Mouse (Mus musculus): ENCODE measurements around the gene Wfdc12. TPM values are rescaled to one million over a fixed set of nuclear protein-coding genes. Genes with fewer than 3 reads are reported as not detected.

Gene Wfdc12
- not detected in 2 replicates for polyA plus RNA-seq (2014; fragmentation: Nextera tagmentation; extraction: Ambion mirVana)

GRCm38 (mm10) chr2:164190576-164190975, at the start of gene Wfdc12:
Wfdc12 (minus strand) TSS chr2:164190608.
- Histone ChIP-seq H3K9ac (no peak within 1 kb of the TSS), H3K9me3 (ENCODE audit: control insufficient read depth, low read length) (no peaks in the 10 kb centered on the region), H3K36me3 (replicated peaks; ENCODE audit: control insufficient read depth, insufficient read depth) (no peaks in the 10 kb centered on the region), H3K27me3 (ENCODE audit: control insufficient read depth, insufficient read depth, low read length) (no peaks in the 10 kb centered on the region), H3K4me1 (replicated peaks; ENCODE audit: control insufficient read depth, insufficient read depth, low read length) (no peaks in the 10 kb centered on the region), H3K4me3 (replicated peaks; ENCODE audit: low read length) (no peak within 1 kb of the TSS), H3K27ac (no peak within 1 kb of the TSS), H3K4me2 (replicated peaks) (no peak within 1 kb of the TSS)
- ATAC-seq (ENCODE audit: low FRiP score) (no peak), DNase-seq (ENCODE audit: low spot score) (no peak)
- 94% methylated on average over 6 of the region's 6 CpGs for WGBS

GRCm38 (mm10) chr2:164238366-164238765, 48.0 kb upstream of the Wfdc12 start, which contains the start of gene Svs2:
Svs2 (minus strand) TSS chr2:164238466.
- Histone ChIP-seq H3K4me3 (replicated peaks; ENCODE audit: low read length) (no peak within 1 kb of the TSS), H3K4me1 (replicated peaks; ENCODE audit: control insufficient read depth, insufficient read depth, low read length) (no peaks in the 10 kb centered on the region), H3K9ac (no peak within 1 kb of the TSS), H3K27ac (no peak within 1 kb of the TSS), H3K9me3 (ENCODE audit: control insufficient read depth, low read length) (no peaks in the 10 kb centered on the region), H3K36me3 (replicated peaks; ENCODE audit: control insufficient read depth, insufficient read depth) (no peaks in the 10 kb centered on the region), H3K4me2 (replicated peaks) (no peak within 1 kb of the TSS), H3K27me3 (ENCODE audit: control insufficient read depth, insufficient read depth, low read length) (no peaks in the 10 kb centered on the region)
- WGBS = 87% methylated on average over 3 of the region's 3 CpGs
- DNase-seq (ENCODE audit: low spot score) (no peak), ATAC-seq (ENCODE audit: low FRiP score) (no peak)

GRCm38 (mm10) chr2:164232671-164233070, 42.3 kb upstream of the Wfdc12 start:
- no peaks in the 10 kb centered on the region for H3K4me1 ChIP-seq (replicated peaks; ENCODE audit: control insufficient read depth, insufficient read depth, low read length)
- DNase-seq (ENCODE audit: low spot score) = no peak
- H3K36me3 ChIP-seq (replicated peaks; ENCODE audit: control insufficient read depth, insufficient read depth) = no peaks in the 10 kb centered on the region
- no peak for ATAC-seq (ENCODE audit: low FRiP score)
- no peak overlapping the region for H3K9ac ChIP-seq
- no peaks in the 10 kb centered on the region for H3K9me3 ChIP-seq (ENCODE audit: control insufficient read depth, low read length)
- H3K4me2 ChIP-seq (replicated peaks) = no peak overlapping the region
- H3K27ac ChIP-seq = no peak overlapping the region
- WGBS = 89% methylated on average over 8 of the region's 8 CpGs
- H3K27me3 ChIP-seq (ENCODE audit: control insufficient read depth, insufficient read depth, low read length) = no peaks in the 10 kb centered on the region
- H3K4me3 ChIP-seq (replicated peaks; ENCODE audit: low read length) = no peak overlapping the region

GRCm38 (mm10) chr2:164228361-164229070, 38.1 kb upstream of the Wfdc12 start:
- Histone ChIP-seq H3K27me3 (ENCODE audit: control insufficient read depth, insufficient read depth, low read length) (no peaks in the 10 kb centered on the region), H3K27ac (no peak overlapping the region), H3K4me2 (replicated peaks) (no peak overlapping the region), H3K36me3 (replicated peaks; ENCODE audit: control insufficient read depth, insufficient read depth) (no peaks in the 10 kb centered on the region), H3K4me1 (replicated peaks; ENCODE audit: control insufficient read depth, insufficient read depth, low read length) (no peaks in the 10 kb centered on the region), H3K9me3 (ENCODE audit: control insufficient read depth, low read length) (no peaks in the 10 kb centered on the region), H3K4me3 (replicated peaks; ENCODE audit: low read length) (no peak overlapping the region), H3K9ac (no peak overlapping the region)
- DNase-seq (ENCODE audit: low spot score) (no peak), ATAC-seq (ENCODE audit: low FRiP score) (no peak)
- WGBS = 94% methylated on average over 8 of the region's 8 CpGs

DNA sequence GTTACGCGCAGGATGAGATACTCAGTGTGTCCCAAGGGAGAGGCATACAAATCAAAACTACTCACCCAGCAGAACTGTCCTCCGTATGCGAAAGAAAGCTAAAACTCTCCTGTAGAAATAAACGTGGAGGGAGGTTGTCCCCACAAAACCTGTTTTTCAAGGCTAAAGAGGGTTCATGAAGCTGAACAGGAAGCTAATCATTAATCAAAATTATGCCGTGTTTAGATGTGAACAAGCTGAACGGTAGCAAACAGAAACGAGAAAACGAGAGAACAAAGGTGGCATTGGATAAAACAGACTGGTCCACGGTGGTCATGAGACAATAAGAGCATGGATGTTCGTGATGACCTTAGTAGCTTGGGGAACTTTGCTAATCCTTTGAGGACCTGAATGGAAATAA, 31.1 kb upstream of the Wfdc12 start, which contains the start of gene Wfdc15b:
Gene Wfdc15b (minus strand): TSS at position 139 of the 400 bp plus-strand sequence.
- Histone ChIP-seq H3K9me3 (ENCODE audit: control insufficient read depth, low read length) (no peaks in the 10 kb centered on the region), H3K4me1 (replicated peaks; ENCODE audit: control insufficient read depth, insufficient read depth, low read length) (no peaks in the 10 kb centered on the region), H3K27ac (no peak within 1 kb of the TSS), H3K36me3 (replicated peaks; ENCODE audit: control insufficient read depth, insufficient read depth) (no peaks in the 10 kb centered on the region), H3K4me3 (replicated peaks; ENCODE audit: low read length) (no peak within 1 kb of the TSS), H3K9ac (no peak within 1 kb of the TSS), H3K27me3 (ENCODE audit: control insufficient read depth, insufficient read depth, low read length) (no peaks in the 10 kb centered on the region), H3K4me2 (replicated peaks) (no peak within 1 kb of the TSS)
- WGBS = 85% methylated on average over 11 of the region's 11 CpGs
- DNase-seq (ENCODE audit: low spot score) = no peak
- no peak for ATAC-seq (ENCODE audit: low FRiP score)

- no peak overlapping the region for H3K27ac ChIP-seq
- H3K4me1 ChIP-seq (replicated peaks; ENCODE audit: control insufficient read depth, insufficient read depth, low read length) = no peaks in the 10 kb centered on the region
- no peaks in the 10 kb centered on the region for H3K27me3 ChIP-seq (ENCODE audit: control insufficient read depth, insufficient read depth, low read length)
- no peak overlapping the region for H3K9ac ChIP-seq
- H3K36me3 ChIP-seq (replicated peaks; ENCODE audit: control insufficient read depth, insufficient read depth) = no peaks in the 10 kb centered on the region
- ATAC-seq (ENCODE audit: low FRiP score) (no peak), DNase-seq (ENCODE audit: low spot score) (no peak)
- H3K9me3 ChIP-seq (ENCODE audit: control insufficient read depth, low read length) = no peaks in the 10 kb centered on the region
- WGBS = 90% methylated on average over 9 of the region's 9 CpGs
- no peak overlapping the region for H3K4me3 ChIP-seq (replicated peaks; ENCODE audit: low read length)
- no peak overlapping the region for H3K4me2 ChIP-seq (replicated peaks)
Observed at GRCm38 (mm10) chr2:164219295-164219694, 28.9 kb upstream of the Wfdc12 start.

- WGBS = 83% methylated on average over 5 of the region's 5 CpGs
- no peak overlapping the region for H3K27ac ChIP-seq
- no peaks in the 10 kb centered on the region for H3K4me1 ChIP-seq (replicated peaks; ENCODE audit: control insufficient read depth, insufficient read depth, low read length)
- H3K36me3 ChIP-seq (replicated peaks; ENCODE audit: control insufficient read depth, insufficient read depth) = no peaks in the 10 kb centered on the region
- DNase-seq (ENCODE audit: low spot score) (no peak), ATAC-seq (ENCODE audit: low FRiP score) (no peak)
- no peaks in the 10 kb centered on the region for H3K27me3 ChIP-seq (ENCODE audit: control insufficient read depth, insufficient read depth, low read length)
- H3K9me3 ChIP-seq (ENCODE audit: control insufficient read depth, low read length) = no peaks in the 10 kb centered on the region
- no peak overlapping the region for H3K4me2 ChIP-seq (replicated peaks)
- no peak overlapping the region for H3K9ac ChIP-seq
- no peak overlapping the region for H3K4me3 ChIP-seq (replicated peaks; ENCODE audit: low read length)
Observed at GRCm38 (mm10) chr2:164212711-164213110, 22.3 kb upstream of the Wfdc12 start.

DNA sequence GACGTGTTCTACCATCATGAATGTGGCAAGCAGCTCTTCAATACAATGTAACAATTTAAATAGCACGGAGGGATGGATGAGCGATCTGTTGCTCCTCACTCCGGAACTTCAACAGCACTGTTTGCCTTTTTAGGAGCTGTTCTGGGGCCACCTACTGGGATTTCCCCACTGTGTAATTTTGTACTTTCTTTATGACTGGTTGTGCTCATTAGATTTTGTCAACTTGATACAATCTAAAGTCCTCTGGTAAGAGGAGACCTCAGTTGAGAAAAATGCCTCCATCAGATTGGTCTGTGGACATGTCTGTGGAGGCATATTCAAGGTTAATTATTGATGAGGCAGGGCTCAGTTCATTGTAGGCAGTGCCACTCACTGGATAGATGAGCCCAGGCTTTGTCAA, 20.5 kb upstream of the Wfdc12 start:
- Histone ChIP-seq H3K27ac (no peak overlapping the region), H3K4me1 (replicated peaks; ENCODE audit: control insufficient read depth, insufficient read depth, low read length) (no peaks in the 10 kb centered on the region), H3K4me3 (replicated peaks; ENCODE audit: low read length) (no peak overlapping the region), H3K9me3 (ENCODE audit: control insufficient read depth, low read length) (no peaks in the 10 kb centered on the region), H3K27me3 (ENCODE audit: control insufficient read depth, insufficient read depth, low read length) (no peaks in the 10 kb centered on the region), H3K36me3 (replicated peaks; ENCODE audit: control insufficient read depth, insufficient read depth) (no peaks in the 10 kb centered on the region), H3K4me2 (replicated peaks) (no peak overlapping the region), H3K9ac (no peak overlapping the region)
- ATAC-seq (ENCODE audit: low FRiP score) = no peak
- 86% methylated on average over 4 of the region's 4 CpGs for WGBS
- DNase-seq (ENCODE audit: low spot score) = no peak

DNA sequence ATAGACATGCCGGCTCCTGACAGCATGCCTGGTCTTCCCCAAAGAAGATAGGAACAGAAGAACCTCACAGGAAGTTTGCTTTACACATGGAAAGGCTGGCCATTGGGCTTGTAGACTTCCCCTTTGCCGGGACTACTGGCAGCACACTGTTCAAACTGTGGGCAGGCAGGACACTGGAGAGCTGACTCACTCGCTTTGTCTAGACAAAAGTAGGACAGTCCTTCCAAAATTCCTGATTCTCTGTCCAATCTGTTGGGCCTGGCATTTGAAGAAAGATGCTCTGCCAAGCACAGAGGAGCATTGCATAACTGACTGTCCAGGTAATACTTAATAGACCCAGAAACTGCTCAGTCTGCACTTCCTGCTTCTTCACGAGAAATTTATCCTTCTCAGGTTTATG, 16.3 kb upstream of the Wfdc12 start:
- DNase-seq (ENCODE audit: low spot score) = no peak

More for the DNA sequence above, 16.3 kb upstream of the Wfdc12 start:
- Histone ChIP-seq H3K9me3 (ENCODE audit: control insufficient read depth, low read length) (no peaks in the 10 kb centered on the region), H3K4me3 (replicated peaks; ENCODE audit: low read length) (no peak overlapping the region), H3K36me3 (replicated peaks; ENCODE audit: control insufficient read depth, insufficient read depth) (no peaks in the 10 kb centered on the region), H3K9ac (no peak overlapping the region), H3K27me3 (ENCODE audit: control insufficient read depth, insufficient read depth, low read length) (no peaks in the 10 kb centered on the region), H3K27ac (no peak overlapping the region), H3K4me1 (replicated peaks; ENCODE audit: control insufficient read depth, insufficient read depth, low read length) (no peaks in the 10 kb centered on the region), H3K4me2 (replicated peaks) (no peak overlapping the region)
- 81% methylated on average over 4 of the region's 4 CpGs for WGBS
- no peak for ATAC-seq (ENCODE audit: low FRiP score)
